Mouse (Mus musculus): ENCODE data around the gene Dnaic2. TPM values are rescaled to one million over a fixed set of nuclear protein-coding genes. Genes with fewer than 3 reads are reported as not detected.

The Dnaic2 gene
- polyA plus RNA-seq, 2 experiments: 0.03 TPM; not detected in 1

GRCm38 (mm10) chr11:114731711-114732110, 4.5 kb downstream of the Dnaic2 start:
- no peak overlapping the region for H3K4me2 ChIP-seq (ENCODE audit: low read depth)
- 74% methylated on average over 4 of the region's 4 CpGs for WGBS (ENCODE audit: insufficient replicate concordance)
- TF ChIP-seq EP300 (IDR thresholded peaks at IDR 0.05; ENCODE audit: low read depth) (no peak), CTCF (IDR thresholded peaks at IDR 0.05; ENCODE audit: low read depth) (no peak)

GRCm38 (mm10) chr11:114732890-114733289, 5.7 kb downstream of the Dnaic2 start:
- no peak for DNase-seq (ENCODE audit: low read depth in 3 of 3, low spot score in 3 of 3)
- Histone ChIP-seq H3K4me1 (replicated peaks; ENCODE audit: control insufficient read depth in 2 of 2, insufficient read depth in 2 of 2, low read length in 1 of 2) (0 out of 4 replicates have a peak, but pooled peaks cover 0 to 2% of the 10 kb centered on the region in 2 experiments), H3K36me3 (replicated peaks; ENCODE audit: control insufficient read depth, insufficient read depth, low read depth) (no peaks in the 10 kb centered on the region), H3K27me3 (ENCODE audit: control insufficient read depth, insufficient read depth, low read length) (no peaks in the 10 kb centered on the region), H3K9me3 (ENCODE audit: control insufficient read depth, low read length) (no peaks in the 10 kb centered on the region), H3K27ac (no peak overlapping the region), H3K4me2 (ENCODE audit: low read depth) (no peak overlapping the region), H3K4me3 (ENCODE audit: insufficient read depth in 1 of 2, low read depth in 2 of 2, low read length in 2 of 2) (no peak overlapping the region), H3K9ac (replicated peaks) (no peak overlapping the region)
- no peak for ATAC-seq (ENCODE audit: insufficient read depth)
- 61% methylated on average over 22 of the region's 22 CpGs for WGBS (ENCODE audit: insufficient replicate concordance)
- TF ChIP-seq CTCF (IDR thresholded peaks at IDR 0.05; ENCODE audit: low read depth) (no peak), EP300 (IDR thresholded peaks at IDR 0.05; ENCODE audit: low read depth) (no peak)

More at GRCm38 (mm10) chr11:114731711-114732110, 4.5 kb downstream of the Dnaic2 start:
- no peaks in the 10 kb centered on the region for H3K36me3 ChIP-seq (replicated peaks; ENCODE audit: control insufficient read depth, insufficient read depth, low read depth)
- DNase-seq (ENCODE audit: low read depth in 3 of 3, low spot score in 3 of 3): no peak
- 0 out of 4 replicates have a peak, but pooled peaks cover 0 to 2% of the 10 kb centered on the region in 2 experiments for H3K4me1 ChIP-seq (replicated peaks; ENCODE audit: control insufficient read depth in 2 of 2, insufficient read depth in 2 of 2, low read length in 1 of 2)
- no peak overlapping the region for H3K27ac ChIP-seq
- no peaks in the 10 kb centered on the region for H3K9me3 ChIP-seq (ENCODE audit: control insufficient read depth, low read length)
- H3K27me3 ChIP-seq (ENCODE audit: control insufficient read depth, insufficient read depth, low read length): peaks cover 3% of the 10 kb centered on the region
- ATAC-seq (ENCODE audit: insufficient read depth): no peak
- no peak overlapping the region for H3K9ac ChIP-seq (replicated peaks)
- no peak overlapping the region for H3K4me3 ChIP-seq (ENCODE audit: insufficient read depth in 1 of 2, low read depth in 2 of 2, low read length in 2 of 2)

DNA sequence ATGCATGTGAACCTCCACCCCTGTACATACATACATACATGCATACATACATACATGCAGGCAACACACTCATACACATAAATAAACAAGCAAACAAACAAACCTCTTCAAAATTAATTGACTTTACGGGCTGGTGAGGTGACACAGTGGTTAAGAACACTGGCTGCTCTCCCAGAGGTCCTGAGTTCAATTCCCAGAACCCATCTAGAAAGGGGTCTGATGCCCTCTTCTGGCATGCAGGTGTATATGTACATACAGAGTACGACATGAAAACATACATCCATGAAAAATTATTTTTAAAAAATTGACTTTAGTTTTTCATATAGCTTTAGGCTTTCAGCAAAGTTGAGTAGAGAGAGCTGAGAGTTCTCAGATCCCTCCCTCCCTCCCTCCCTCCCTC, 8.9 kb downstream of the Dnaic2 start:
- Histone ChIP-seq H3K4me2 (ENCODE audit: low read depth) (no peak overlapping the region), H3K4me1 (replicated peaks; ENCODE audit: control insufficient read depth in 2 of 2, insufficient read depth in 2 of 2, low read length in 1 of 2) (no peaks in the 10 kb centered on the region), H3K9ac (replicated peaks) (no peak overlapping the region), H3K27ac (no peak overlapping the region), H3K27me3 (ENCODE audit: control insufficient read depth, insufficient read depth, low read length) (no peaks in the 10 kb centered on the region), H3K4me3 (ENCODE audit: insufficient read depth in 1 of 2, low read depth in 2 of 2, low read length in 2 of 2) (no peak overlapping the region), H3K9me3 (ENCODE audit: control insufficient read depth, low read length) (no peaks in the 10 kb centered on the region), H3K36me3 (replicated peaks; ENCODE audit: control insufficient read depth, insufficient read depth, low read depth) (no peaks in the 10 kb centered on the region)
- no peak for TF ChIP-seq EP300 (IDR thresholded peaks at IDR 0.05; ENCODE audit: low read depth)
- TF ChIP-seq CTCF (IDR thresholded peaks at IDR 0.05; ENCODE audit: low read depth): no peak
- 51% methylated on average over 2 of the region's 2 CpGs for WGBS (ENCODE audit: insufficient replicate concordance)
- ATAC-seq (ENCODE audit: insufficient read depth): no peak
- no peak for DNase-seq (ENCODE audit: low read depth in 3 of 3, low spot score in 3 of 3)

GRCm38 (mm10) chr11:114736913-114737624, 9.9 kb downstream of the Dnaic2 start:
- no peak for ATAC-seq (ENCODE audit: insufficient read depth)
- no peak overlapping the region for H3K4me2 ChIP-seq (ENCODE audit: low read depth)
- no peaks in the 10 kb centered on the region for H3K4me1 ChIP-seq (replicated peaks; ENCODE audit: control insufficient read depth in 2 of 2, insufficient read depth in 2 of 2, low read length in 1 of 2)
- H3K27ac ChIP-seq: no peak overlapping the region
- DNase-seq (ENCODE audit: low read depth in 3 of 3, low spot score in 3 of 3): no peak
- H3K36me3 ChIP-seq (replicated peaks; ENCODE audit: control insufficient read depth, insufficient read depth, low read depth): no peaks in the 10 kb centered on the region
- TF ChIP-seq EP300 (IDR thresholded peaks at IDR 0.05; ENCODE audit: low read depth) (no peak), CTCF (IDR thresholded peaks at IDR 0.05; ENCODE audit: low read depth) (peak; percentile 68)
- H3K27me3 ChIP-seq (ENCODE audit: control insufficient read depth, insufficient read depth, low read length): no peaks in the 10 kb centered on the region
- H3K4me3 ChIP-seq (ENCODE audit: insufficient read depth in 1 of 2, low read depth in 2 of 2, low read length in 2 of 2): no peak overlapping the region
- H3K9me3 ChIP-seq (ENCODE audit: control insufficient read depth, low read length): no peaks in the 10 kb centered on the region
- WGBS (ENCODE audit: insufficient replicate concordance): 44% methylated on average over 11 of the region's 11 CpGs
- no peak overlapping the region for H3K9ac ChIP-seq (replicated peaks)

DNA sequence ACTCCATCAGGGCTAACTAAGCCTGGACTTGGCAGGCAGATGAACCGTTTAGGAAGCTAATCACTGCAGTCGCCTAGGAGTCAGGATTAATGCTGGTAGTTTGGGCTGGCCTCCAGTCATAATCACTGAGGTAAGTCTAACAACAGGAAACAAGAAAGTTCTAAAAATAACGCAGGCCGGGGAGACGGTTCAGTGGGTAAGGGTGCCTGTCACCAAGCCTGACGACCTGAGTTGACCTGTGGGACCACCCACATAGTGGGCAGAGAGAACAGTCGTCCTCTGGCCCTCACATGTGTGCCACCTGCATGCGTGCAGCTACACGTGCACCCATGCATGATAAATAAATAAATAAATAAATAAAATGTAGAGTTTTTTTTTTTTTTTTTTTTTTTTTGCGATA, 13.4 kb downstream of the Dnaic2 start:
- no peaks in the 10 kb centered on the region for H3K36me3 ChIP-seq (replicated peaks; ENCODE audit: control insufficient read depth, insufficient read depth, low read depth)
- TF ChIP-seq CTCF (IDR thresholded peaks at IDR 0.05; ENCODE audit: low read depth) (no peak), EP300 (IDR thresholded peaks at IDR 0.05; ENCODE audit: low read depth) (no peak)
- ATAC-seq (ENCODE audit: insufficient read depth) (no peak), DNase-seq (ENCODE audit: low read depth in 3 of 3, low spot score in 3 of 3) (no peak)
- H3K4me2 ChIP-seq (ENCODE audit: low read depth): no peak overlapping the region
- H3K4me1 ChIP-seq (replicated peaks; ENCODE audit: control insufficient read depth in 2 of 2, insufficient read depth in 2 of 2, low read length in 1 of 2): no peaks in the 10 kb centered on the region
- no peak overlapping the region for H3K27ac ChIP-seq
- no peaks in the 10 kb centered on the region for H3K27me3 ChIP-seq (ENCODE audit: control insufficient read depth, insufficient read depth, low read length)
- no peaks in the 10 kb centered on the region for H3K9me3 ChIP-seq (ENCODE audit: control insufficient read depth, low read length)
- no peak overlapping the region for H3K9ac ChIP-seq (replicated peaks)
- 31% methylated on average over 10 of the region's 10 CpGs for WGBS (ENCODE audit: insufficient replicate concordance)
- H3K4me3 ChIP-seq (ENCODE audit: insufficient read depth in 1 of 2, low read depth in 2 of 2, low read length in 2 of 2): no peak overlapping the region

Data from liver, embryonic 14.5 days (tissue).